Mouse (Mus musculus): ENCODE measurements at regions not wholly inside any gene's neighbourhood (a gene's known extent, or its start where the extent isn't known, plus 50 kb on each side); places are given as distances from the start of the nearest gene placed in this dataset.

DNA sequence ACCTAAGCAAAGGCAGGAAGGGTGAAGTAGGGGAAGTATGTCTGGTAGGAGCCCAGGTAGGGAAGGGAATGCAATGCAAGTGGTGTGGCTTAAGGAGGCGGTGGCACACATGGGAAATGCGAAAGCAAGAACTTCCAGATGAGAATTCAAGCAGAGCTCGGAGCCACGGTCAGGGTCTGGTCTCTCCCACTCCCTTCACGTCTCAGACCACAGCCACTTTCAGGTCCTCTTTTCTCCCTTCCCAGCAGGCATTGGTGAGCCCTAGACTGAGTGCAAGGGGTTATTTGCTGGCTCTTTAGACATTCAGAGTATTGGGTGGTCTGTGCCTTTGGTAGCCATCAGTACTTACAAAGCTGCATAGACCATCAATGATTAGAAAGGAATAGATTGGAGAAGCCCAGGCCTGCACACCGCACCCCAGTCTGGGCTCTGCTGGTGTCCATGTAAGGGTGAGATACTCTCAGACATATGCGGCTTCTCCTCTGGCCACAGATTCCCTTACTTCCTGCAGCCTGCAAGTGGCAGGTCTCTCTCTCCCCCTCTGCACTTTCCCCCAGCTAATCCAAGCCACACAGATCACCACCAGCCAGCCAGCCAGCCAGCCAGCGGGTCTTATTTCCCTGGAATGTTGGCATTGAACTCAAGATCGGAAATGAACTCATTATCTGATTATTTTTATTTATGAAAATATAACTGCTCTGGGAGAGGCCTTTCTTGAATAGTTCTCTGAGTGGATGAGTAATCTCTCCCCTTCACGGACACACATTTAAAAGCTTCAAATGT, 113.6 kb downstream of the Zfp36l2 start:
- peak; percentile 35 to 39 for DNase-seq

GRCm38 (mm10) chr17:84072426-84073030, 115.2 kb downstream of the Zfp36l2 start:
- no peak for DNase-seq

DNA sequence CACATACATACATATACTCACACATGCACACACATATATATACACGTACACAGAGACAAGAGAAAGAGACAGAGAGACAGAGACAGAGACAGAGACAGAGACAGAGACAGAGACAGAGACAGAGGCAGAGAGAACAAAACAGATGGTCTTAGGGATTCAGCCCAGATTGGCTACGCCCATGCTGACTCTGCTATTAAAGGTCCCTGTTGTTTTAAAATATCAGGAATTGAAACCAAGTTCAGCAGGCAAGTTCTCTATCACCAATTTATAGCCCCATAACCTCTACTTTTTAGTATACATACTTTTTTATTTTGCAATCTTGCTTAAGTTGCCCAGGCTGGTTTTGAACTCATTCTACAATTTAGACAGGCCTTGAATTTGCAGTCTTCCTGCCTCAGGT, 115.9 kb downstream of the Zfp36l2 start:
- no peak for DNase-seq

DNA sequence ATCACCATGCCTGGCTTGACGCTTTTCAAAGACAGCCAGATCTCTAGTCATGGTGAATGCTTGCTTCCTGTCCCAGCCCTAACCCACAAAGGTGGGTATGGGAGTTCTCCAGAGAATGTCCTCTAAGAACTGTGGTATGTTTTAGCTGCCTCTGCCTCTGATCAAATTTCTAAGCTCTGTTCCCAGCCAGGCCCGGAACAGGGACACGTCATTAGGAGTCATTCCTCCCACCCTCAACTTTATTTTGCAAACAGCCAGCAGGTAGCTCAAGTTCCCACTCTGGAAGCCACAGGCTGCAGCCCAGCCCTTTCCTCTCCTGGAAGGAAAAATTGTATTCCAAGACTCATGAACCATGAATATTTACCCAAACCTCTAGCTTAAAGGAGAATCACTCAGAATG, 117.2 kb downstream of the Zfp36l2 start:
- no peak for DNase-seq

DNA sequence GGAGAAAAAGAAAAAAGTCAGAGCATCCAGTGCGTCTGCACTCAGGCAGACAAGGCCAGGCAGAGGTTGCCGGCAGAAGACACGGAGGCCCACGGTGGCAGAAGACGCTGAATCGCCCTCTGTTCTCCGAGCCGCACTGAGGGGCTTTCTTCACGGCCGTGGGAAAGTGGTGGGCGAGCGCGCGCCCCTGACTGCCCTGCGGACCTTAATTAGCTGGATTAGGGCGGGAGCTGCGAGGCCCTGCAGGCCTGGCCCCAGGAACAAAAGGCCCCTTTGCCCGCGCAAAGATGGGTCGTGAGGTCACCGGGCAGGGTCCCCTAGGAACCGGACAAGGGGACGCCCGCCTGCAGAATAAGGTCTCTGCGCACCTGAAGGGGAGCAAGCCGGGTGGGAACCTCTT, 120.6 kb downstream of the Zfp36l2 start:
- DNase-seq = no peak

DNA sequence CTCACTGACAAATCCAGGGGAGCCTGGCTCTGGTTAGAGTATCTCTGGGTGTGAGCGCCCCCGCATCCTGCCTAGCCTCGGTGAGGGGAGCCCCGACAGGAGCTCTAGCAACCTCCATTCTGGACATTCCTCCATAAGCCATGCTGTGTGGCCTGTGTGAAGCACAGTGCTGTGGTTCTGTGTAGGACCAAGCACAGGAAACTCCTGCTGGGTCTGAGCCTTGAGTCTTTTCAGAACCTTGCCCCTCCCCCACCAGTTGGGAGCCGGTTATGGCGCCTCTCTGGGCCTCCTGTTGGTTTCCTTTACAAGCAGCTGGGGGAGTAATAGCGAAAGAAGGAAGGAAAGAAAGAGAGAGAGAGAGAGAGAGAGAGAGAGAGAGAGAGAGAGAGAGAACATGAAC, 124.0 kb downstream of the Zfp36l2 start:
- DNase-seq = no peak

- peak in 1 of 2 experiments; percentile 38 for DNase-seq
Measured at GRCm38 (mm10) chr17:84061621-84062020, 126.1 kb downstream of the Zfp36l2 start.

GRCm38 (mm10) chr17:84056469-84056868, 131.3 kb downstream of the Zfp36l2 start:
- no peak for DNase-seq

DNA sequence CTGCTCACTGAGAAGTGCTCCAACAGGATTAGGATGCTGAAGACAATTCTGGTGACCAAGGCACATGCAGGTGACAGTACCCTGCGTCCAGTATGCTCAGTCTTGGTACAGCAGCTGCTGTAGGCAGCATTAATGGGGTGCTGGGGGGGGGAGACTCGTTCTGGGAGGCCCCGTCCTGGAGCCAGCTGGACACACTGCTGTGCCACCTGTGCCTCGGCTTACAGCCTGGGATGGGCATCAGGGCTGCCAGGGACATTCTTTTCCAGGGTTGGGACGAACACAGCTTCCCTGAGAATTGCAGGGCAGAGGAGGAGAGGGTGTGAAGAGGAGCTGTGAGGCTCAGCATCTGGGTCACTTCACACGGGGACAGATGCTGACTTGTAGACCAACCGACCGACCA, 135.3 kb downstream of the Zfp36l2 start:
- DNase-seq = no peak

DNA sequence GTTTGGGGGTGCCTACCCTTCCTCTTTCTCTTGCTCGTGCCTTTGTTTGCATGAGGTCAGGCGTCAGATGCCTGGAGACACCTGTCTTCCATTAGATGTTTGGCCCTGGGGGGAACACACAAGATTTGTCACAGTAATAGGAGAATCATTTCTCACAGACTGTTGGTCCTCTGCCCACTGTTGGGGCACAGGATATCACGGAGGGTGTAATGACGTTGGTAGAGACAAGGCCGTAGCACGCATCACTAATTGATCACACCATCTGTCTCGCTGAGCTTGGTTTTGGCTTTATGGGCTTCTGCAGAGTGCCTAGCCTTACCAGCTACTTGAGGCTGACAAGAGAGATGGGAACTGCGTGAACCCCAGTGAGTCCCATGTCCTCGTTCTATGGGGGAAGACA, 136.5 kb downstream of the Zfp36l2 start:
- no peak for DNase-seq

DNA sequence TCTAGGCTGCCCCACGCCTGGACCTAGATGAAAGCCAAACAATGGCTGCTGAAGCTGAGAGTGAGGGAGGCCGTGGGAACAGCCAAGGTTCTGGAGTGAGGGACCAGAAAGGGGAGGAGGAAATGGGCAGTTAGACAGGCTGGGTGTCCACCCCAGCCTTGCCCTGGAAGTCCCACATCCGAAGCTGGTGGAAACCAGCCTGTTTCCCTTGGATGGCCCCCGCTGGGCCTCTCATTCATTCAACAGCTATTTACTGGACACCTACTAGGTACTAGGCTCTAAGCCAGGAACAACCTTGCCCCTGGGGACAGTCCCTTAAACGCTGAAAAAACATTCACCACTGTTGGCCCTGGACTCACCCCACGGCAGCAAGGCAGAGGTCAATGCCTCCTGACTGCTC, 139.2 kb downstream of the Zfp36l2 start:
- peak in 1 of 2 experiments; percentile 41 for DNase-seq

DNA sequence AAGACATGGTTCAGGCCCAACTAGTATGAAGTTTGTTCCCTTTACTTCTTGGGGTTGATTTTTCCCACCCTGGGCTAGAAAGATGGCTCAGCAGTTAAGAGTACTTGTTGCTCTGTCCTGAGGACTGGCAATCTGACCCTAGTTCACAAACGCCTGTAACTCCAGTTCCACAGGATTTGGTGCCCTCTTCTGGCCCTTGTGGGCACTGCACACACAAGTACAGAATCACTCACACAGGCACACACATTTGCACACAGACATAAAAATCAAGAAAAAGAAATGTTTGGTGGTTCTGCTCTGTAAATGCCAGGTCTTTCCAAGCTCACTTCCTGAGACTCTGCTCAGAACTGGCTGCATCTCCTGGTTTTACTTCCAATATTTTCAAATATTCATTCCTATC, 140.2 kb downstream of the Zfp36l2 start:
- no peak for DNase-seq

DNA sequence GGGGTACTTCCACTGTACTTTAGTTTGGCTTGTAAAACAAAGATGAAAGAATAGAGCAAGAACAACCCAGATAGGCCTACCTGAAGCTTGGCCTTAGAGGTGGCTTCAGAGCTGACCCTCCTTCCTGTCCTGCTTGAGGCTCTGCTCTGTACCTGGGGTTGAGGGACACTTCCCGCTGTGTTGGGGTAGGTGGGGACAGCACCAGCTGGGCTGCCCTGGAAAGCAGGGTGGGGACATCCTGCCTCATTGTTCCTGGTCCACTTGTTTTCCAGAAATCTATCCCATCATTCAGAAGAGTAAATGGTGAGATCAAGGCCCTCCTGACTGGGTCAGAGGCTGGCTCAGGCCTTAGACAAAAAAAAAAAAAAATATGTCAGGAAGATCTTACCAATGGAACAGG, 141.9 kb downstream of the Zfp36l2 start:
- DNase-seq = no peak

DNA sequence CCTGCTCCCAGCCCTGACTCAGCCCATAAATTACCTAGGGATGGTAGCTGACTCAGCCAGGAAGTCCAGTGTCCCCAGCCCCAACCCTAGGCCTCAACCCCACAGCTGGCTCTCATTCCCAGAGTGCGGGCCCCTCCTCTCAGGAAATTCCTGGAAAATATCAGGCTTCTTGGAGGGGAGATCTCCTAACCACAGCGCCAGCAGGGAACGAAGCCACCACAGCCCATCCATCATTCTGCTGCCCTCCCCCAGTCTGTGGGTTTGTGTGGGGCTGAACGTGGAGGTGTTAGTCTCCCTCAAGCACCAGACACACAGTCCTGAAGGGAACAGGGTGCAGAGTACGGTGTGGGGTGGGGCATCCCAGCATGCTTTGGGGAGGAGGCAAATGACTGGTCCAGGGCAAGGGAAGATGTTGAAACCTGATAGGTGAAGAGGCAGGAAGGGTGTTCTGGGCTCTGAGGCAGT, 143.2 kb downstream of the Zfp36l2 start:
- peak; percentile 50 for DNase-seq

- DNase-seq = no peak
Measured at GRCm38 (mm10) chr17:84043102-84043501, 144.6 kb downstream of the Zfp36l2 start.

- DNase-seq = no peak
Measured at GRCm38 (mm10) chr17:84039444-84039843, 148.3 kb downstream of the Zfp36l2 start.

DNA sequence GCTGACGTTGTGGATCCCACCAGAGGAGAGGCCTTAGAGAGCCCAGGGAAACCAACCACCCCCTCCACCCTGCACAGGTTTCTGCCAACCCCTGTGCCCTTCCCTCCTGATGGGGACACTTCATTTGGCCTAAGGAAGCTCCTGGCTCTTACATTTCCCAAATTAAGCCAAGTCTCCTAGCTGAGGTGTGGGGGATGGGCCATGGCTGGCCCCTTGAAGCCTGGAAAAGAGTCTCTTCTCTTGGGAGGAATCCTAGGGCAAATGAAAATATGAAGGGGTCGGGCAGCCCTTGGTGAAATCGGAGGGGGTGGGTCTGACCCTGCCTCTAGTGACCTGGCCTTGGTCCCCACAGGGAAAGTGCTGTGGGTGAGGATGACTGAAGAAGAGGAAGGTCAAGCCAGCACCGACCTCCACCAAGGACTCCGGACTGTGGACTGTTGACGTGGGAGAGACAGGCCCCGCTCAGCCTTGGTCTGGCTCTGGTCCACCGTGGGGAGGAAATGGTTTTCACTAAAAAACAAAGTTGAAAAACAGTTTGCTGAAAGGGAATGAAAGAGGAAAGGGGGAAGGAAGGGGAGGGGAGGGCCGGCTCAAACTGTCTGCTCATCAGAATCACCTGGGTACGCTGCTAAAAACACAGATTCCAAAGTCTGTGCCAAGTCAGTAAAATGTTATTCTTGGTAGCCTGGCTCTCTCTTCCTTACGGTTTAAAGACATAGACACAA, 150.0 kb downstream of the Zfp36l2 start:
- peak; percentile 28 to 50 for DNase-seq

GRCm38 (mm10) chr17:84036056-84036455, 151.7 kb downstream of the Zfp36l2 start:
- no peak for DNase-seq

DNA sequence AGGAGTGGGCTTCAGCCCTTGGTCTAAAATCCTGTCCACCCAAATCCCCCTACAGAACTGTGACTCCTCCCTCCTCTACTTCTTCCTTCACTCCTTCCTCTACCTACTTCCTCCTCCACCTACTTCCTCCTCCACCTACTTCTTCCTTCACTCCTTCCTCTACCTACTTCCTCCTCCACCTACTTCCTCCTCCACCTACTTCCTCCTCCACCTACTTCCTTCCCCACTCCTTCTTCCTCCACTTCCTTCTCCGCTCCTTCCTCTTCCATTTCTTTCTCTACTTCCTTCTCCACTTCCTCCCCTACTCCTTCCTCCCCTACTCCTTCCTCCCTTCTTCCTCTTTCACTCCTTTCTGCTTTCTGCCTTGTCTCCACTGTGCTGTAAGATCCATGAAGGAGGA, 152.9 kb downstream of the Zfp36l2 start:
- no peak for DNase-seq

DNA sequence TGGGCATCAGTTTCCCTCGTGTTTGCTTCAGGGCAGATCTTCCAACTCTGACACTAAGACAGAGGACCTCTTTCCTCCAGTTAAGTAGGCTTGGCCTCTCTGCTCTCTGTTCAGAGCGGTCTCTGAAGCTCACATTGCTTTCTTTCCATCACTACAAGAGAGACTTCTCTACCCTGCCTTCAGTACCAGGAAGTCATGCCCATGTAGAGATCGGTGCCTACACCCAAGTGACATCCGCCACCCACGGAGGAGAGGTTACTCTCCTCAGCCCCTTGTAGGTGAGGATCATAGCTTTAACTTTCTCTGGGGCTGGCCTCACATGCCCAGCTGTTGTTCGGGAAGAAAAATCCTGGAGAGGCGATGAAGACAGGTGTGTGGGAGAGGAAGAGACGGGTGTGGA, 155.3 kb downstream of the Zfp36l2 start:
- no peak for DNase-seq

DNA sequence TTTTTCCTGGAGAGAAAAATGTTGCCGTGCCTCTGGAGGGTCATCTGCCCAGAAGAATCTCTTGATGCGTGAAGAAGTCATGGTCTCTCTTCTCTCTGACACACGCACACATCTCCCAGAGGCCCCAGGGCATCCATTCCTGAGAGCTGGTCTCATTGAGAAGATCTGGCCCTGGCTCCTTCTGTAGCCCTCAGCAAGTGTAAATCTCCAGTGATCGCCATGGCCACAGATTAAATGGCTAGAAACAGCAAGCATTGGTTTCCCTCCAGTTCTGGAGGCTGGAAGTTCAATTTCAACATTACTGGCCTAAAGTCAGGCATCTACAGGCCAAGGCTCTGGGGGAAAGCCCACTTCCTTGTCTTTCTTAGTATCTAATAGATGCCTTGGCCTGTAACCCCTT, 155.9 kb downstream of the Zfp36l2 start:
- DNase-seq = no peak

DNA sequence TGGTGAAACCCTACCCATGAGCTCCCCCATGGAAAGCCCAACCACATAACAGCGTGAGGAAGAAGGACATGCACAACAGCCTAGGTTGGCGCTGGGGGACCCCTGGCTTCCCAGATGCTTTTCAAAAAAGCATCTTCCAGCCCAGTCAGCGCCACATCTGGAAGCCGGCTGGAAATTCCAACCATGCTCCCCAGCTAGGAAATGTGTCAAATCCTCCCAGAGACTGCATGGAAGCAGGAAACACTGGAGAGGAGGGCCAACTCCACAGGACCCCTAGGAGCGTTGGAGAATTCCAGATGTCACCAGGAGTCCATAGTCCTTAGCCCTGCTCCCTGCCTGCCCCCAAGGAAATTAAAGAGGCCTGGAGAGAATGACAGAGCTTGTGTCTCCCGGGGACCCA, 156.4 kb downstream of the Zfp36l2 start:
- DNase-seq = no peak

DNA sequence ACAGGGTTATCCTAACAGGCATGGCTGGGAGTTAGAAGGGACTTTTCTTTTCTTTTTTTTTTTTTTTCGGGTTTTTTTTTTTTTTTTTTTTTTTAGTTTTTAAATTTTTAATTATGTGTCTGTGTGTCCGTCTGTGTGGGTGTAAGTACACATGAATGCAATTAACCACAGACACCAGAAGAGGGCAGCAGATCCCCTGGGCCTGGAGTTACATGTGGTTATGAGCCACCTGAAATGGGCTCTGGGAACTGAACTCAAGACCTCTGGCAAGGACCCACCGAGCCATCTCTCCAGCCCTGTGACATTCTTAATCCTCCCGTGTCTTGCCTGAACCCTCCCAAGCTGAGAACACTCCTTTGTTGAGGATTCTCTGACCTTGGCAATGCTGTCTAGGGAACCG, 157.0 kb downstream of the Zfp36l2 start:
- DNase-seq = no peak
